Mouse (Mus musculus) small intestine, adult 2 months (tissue): ENCODE data around the gene Vpreb3. TPM values are rescaled to one million over a fixed set of nuclear protein-coding genes. Genes with fewer than 3 reads are reported as not detected.
A peak's percentile ranks its signal among the peaks of the same experiment; 100 is the strongest.

ENCODE experiments used
- H3K27ac ChIP-seq: fragments of 200-500 bp; 2 replicates; pipeline ENCODE4 v1.5.1; 2012; ENCODE audit warnings: low read depth, low read length, control low read depth, inconsistent platforms; ENCODE audit not compliant: insufficient read depth
- H3K27me3 ChIP-seq: fragments of 200-500 bp; 2 replicates; pipeline ENCODE4 v1.6.1; 2012; ENCODE audit warnings: mild to moderate bottlenecking, moderate library complexity, low read length, inconsistent platforms; ENCODE audit not compliant: control insufficient read depth, insufficient read depth
- H3K36me3 ChIP-seq: fragments of 200-500 bp; 2 replicates; pipeline ENCODE4 v1.6.1; 2012; ENCODE audit warnings: mild to moderate bottlenecking, low read length, control low read depth, inconsistent platforms; ENCODE audit not compliant: control insufficient read depth, insufficient read depth
- H3K4me1 ChIP-seq: fragments of 200-500 bp; 2 replicates; pipeline ENCODE4 v1.6.1; 2012; ENCODE audit warnings: low read length, inconsistent platforms, mixed read lengths; ENCODE audit not compliant: control insufficient read depth, insufficient read depth, insufficient read length
- H3K4me3 ChIP-seq: fragments of 200-500 bp; 2 replicates; pipeline ENCODE4 v1.5.1; 2012; ENCODE audit warnings: low read depth, mild to moderate bottlenecking, control low read depth, inconsistent platforms, low read length, moderate library complexity
- CTCF ChIP-seq: fragments of 200-500 bp; IDR thresholded peaks from 2 replicates; pipeline ENCODE4 v1.5.1; 2012; ENCODE audit warnings: low read depth, mild to moderate bottlenecking, control low read depth, inconsistent platforms, low read length, moderate library complexity, mixed read lengths; ENCODE audit not compliant: insufficient replicate concordance, insufficient read length; ENCODE audit errors: extremely low read depth
- POLR2A ChIP-seq: fragments of 200-500 bp; IDR thresholded peaks from 2 replicates; pipeline ENCODE4 v1.6.1; 2012; ENCODE audit warnings: low read depth, mild to moderate bottlenecking, control low read depth, inconsistent platforms, low read length, moderate library complexity
- WGBS: fragments of 180-500 bp; shearing (Covaris S2); methylation state at CpG from one replicate; pipeline ENCODE4 v1.1.7; 2018; 5-methylcytosine and 5-hydroxymethylcytosine counted together
- polyA plus RNA-seq: library from polyadenylated mRNA; depleted of rRNA; stranded (reverse); fragments of >200 nt; gene quantifications from 2 replicates; pipeline ENCODE4 v1.2.3, GENCODE M21; 2012

Vpreb3 gene
- polyA plus RNA-seq, 1 experiment, result 54.3 TPM

DNA sequence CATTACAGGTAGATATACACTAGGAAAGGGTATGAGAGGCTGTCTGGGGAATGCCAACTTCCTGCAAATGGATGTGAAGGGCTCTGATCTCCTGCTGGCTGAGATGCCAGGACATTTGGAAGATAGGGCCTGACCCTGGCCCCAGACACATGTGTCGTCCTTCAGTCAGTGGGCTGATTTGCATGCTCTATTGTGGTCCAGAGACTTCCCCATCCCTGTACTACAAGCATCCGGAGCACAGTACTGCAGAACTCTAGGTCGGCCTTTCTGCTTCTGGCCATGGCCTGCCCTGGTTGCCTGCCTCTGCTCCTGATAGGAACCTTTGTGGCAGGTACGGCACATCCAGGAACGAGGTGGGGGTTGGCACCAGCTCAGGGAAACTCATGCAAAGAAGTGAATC is 5.2 kb downstream of the Vpreb3 start:
- no peaks in the 10 kb centered on the region for H3K27me3 ChIP-seq
- TF ChIP-seq POLR2A (no peak), CTCF (no peak)
- WGBS, result 81% methylated on average over 5 of the region's 5 CpGs
- peaks cover 2% of the 10 kb centered on the region for H3K4me1 ChIP-seq
- H3K4me3 ChIP-seq, result peak overlapping the region; percentile 19; the same call in 1 of the 2 replicates
- no peak overlapping the region for H3K27ac ChIP-seq
- H3K36me3 ChIP-seq, result no peaks in the 10 kb centered on the region

DNA sequence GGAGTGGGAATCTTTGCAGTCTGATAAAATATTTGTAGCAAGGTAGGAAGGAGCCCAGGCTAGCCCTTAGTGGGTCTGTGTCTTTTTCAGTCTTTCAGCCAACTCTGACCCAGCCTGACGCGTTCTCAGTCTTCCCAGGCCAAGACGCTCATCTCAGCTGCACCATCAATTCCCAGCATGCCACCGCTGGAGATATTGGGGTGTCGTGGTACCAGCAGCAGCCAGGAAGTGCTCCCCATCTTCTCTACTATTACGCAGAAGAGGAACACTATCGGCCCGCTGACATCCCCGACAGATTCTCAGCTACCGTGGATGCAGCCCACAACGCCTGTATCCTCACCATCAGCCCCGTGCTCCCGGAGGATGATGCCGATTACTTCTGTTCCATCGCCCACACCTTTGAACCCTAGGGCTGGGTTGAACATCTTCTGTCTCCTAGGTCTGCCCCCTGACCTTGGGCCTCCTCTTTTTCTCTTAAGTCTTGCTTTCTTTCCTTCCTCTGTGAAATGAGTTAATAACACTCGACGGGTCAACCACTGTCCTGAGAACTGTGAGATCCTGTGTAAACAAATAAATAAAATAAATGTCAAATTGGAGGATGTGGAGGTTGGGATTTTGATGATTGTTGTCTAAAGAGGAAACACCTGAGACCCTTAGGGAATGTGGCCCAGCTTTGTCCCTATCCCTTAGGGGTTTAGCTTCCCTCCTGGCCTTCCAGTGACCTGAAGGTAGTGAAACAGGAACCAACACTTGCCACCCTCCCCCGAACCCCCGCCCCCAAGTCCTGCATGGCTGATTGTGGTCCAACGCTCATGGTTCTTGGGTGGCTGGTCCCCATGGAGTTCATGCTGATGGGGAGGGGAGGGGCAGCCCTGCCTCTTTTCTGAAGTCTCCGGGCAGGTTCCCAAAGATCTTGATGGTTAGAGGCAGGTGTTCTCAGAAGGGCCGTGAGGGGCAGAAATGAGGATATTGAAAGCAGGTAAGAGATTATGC is 6.5 kb downstream of the Vpreb3 start:
- Histone ChIP-seq H3K27ac (no peak overlapping the region), H3K4me1 (peaks cover 2% of the 10 kb centered on the region), H3K36me3 (no peaks in the 10 kb centered on the region), H3K27me3 (0 out of 2 replicates have a peak, but pooled peaks cover 2% of the 10 kb centered on the region), H3K4me3 (no peak overlapping the region)
- TF ChIP-seq CTCF (no peak), POLR2A (no peak)
- WGBS, result 73% methylated on average over 22 of the region's 22 CpGs

DNA sequence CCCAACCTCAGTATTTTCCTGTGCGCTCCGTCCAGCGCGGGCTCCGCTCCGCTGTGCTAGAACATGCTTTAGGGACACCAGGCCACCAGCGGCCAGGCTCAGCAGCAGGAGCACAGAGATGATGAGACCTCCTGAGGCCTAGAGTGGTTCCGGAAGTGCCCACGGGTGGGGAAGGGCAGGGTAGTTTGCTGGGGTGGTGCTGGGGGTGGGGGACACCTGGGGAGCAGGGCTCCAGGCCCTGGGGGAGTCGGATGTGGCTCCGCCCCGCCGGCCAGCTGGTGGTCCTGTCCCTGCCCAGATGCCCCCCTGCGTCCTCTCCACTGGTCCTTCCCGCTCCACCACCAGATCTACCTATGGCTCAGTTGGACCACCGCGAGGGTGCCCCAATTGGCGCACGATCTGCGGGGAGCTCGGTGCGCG is 7.9 kb downstream of the Vpreb3 start:
- WGBS, result 12% methylated on average over 23 of the region's 23 CpGs
- Histone ChIP-seq H3K27me3 (0 out of 2 replicates have a peak, but pooled peaks cover 4% of the 10 kb centered on the region), H3K27ac (no peak overlapping the region), H3K4me1 (peaks cover 2% of the 10 kb centered on the region), H3K4me3 (peak overlapping the region; percentile 39), H3K36me3 (no peaks in the 10 kb centered on the region)
- TF ChIP-seq POLR2A (no peak), CTCF (no peak)

DNA sequence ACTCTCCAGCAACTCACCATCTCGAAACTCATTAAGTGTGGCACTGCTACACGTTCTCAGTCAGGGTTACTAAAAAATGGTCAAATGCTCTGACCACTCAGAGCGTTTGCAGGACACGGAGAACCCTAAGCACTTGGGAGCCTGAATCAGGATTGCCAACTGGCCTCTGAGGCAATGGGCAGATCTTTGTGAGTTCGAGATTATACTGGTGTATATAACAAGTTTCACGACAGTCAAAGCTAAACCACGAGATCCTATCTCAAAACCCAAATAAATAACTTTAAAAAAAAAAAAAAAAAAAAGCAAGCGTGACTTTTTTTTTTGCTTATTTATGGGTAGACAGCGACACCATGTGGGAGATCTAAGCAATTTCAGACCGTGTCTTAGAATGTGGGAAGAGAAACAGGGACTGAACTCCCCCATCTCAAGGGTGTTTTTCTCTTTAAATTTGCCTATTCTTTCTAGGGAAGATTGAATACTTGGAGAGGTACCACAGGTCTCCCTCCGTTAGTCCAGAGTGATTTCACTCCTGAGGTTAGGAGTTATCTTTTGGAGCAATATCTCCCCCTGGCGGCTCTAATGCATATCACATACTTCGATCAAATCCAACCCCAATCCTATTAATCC is 8.7 kb downstream of the Vpreb3 start:
- H3K4me1 ChIP-seq, result peaks cover 2% of the 10 kb centered on the region
- H3K36me3 ChIP-seq, result no peaks in the 10 kb centered on the region
- H3K27me3 ChIP-seq, result 0 out of 2 replicates have a peak, but pooled peaks cover 4% of the 10 kb centered on the region
- peak overlapping the region; percentile 34 for H3K4me3 ChIP-seq
- 1% methylated on average over 13 of the region's 13 CpGs for WGBS
- TF ChIP-seq POLR2A, result no peak
- TF ChIP-seq CTCF, result peak; percentile 22; the same call in 1 of the 2 replicates
- H3K27ac ChIP-seq, result no peak overlapping the region

DNA sequence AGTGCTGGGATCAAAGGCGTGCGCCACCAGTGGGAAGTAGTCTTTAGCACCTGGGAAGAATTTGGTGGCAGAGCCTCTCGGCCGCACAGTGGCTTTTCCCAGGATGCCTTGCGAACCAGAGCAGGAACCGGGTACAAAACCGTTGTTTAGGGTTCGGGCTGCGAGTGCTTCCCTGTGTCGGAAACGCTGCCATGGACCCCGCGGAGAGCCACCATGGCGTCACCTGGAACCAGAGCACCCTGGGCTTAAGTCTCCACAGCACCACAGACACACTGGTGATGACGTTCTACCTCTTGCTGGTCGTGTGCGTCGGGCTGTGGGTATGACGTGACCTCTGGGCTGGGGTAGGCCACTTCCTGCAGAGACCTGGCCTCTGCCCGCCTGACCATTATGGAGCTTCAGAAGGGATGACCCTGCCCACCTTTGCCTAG is 11.5 kb downstream of the Vpreb3 start, which contains the start of gene Gm5134:
Gene Gm5134, plus strand, starts transcription at position 134 of the 431 bp plus-strand sequence.
- 36% methylated on average over 20 of the region's 20 CpGs for WGBS
- peak within 1 kb of the TSS; percentile 55 for H3K4me3 ChIP-seq

DNA sequence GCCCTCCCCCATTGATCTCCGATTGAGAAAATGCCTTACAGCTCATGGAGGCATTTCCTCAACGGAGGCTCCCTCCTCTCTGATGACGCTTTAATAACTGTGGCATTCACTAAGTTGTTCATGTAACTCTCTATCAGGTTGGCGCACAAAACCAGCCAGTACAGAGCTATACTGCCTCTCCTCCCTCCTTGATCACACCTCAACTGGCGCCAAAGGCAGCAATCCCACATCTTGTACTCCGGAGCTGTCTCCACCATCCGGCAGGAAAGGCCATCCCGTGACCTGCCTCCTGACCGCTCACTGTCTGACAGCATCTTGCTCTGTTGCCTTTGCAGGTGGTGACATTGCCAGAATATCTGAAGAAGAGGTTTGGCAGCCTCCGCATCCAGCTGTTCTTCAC is 31.0 kb downstream of the Vpreb3 start:
- no peak overlapping the region for H3K27ac ChIP-seq
- no peaks in the 10 kb centered on the region for H3K4me1 ChIP-seq
- no peak for TF ChIP-seq CTCF
- no peak for TF ChIP-seq POLR2A
- H3K4me3 ChIP-seq, result no peak overlapping the region
- no peaks in the 10 kb centered on the region for H3K27me3 ChIP-seq
- 87% methylated on average over 10 of the region's 10 CpGs for WGBS
- H3K36me3 ChIP-seq, result no peaks in the 10 kb centered on the region

More for the DNA sequence above, 11.5 kb downstream of the Vpreb3 start, which contains the start of gene Gm5134:
- TF ChIP-seq CTCF, result no peak
- no peak for TF ChIP-seq POLR2A
- H3K36me3 ChIP-seq, result no peaks in the 10 kb centered on the region
- 0 out of 2 replicates have a peak, but pooled peaks cover 4% of the 10 kb centered on the region for H3K27me3 ChIP-seq
- peaks cover 2% of the 10 kb centered on the region for H3K4me1 ChIP-seq
- H3K27ac ChIP-seq, result no peak within 1 kb of the TSS
